Mouse (Mus musculus) stomach, embryonic 16.5 days (tissue): ENCODE measurements around the gene Mid1. TPM values are rescaled to one million over a fixed set of nuclear protein-coding genes. Genes with fewer than 3 reads are reported as not detected.
"Not testable (repeated sequence)": the region's sequence is repeated elsewhere in the genome, so short reads cannot be mapped to it uniquely, and the experiment has no call there.

ENCODE experiments used
- ATAC-seq: fragments of 200-750 bp; cut with Nextera tagmentation; 2 replicates; pipeline ENCODE4 v1.8.0; 2017; ENCODE audit warnings: moderate number of reproducible peaks, moderate TSS enrichment; ENCODE audit not compliant: insufficient read depth, low FRiP score
- H3K27ac ChIP-seq: fragments of 300-500 bp; sonication (generic); 2 replicates; pipeline ENCODE4 v1.5.1; 2014; ENCODE audit warnings: low read length
- H3K27me3 ChIP-seq: fragments of 300-500 bp; sonication (generic); 2 replicates; pipeline ENCODE4 v1.6.1; 2014; ENCODE audit warnings: low read length, control low read depth, mixed read lengths; ENCODE audit not compliant: control insufficient read depth, insufficient read depth
- H3K36me3 ChIP-seq: fragments of 300-500 bp; sonication (generic); 2 replicates; pipeline ENCODE4 v1.6.1; 2014; ENCODE audit warnings: low read length; ENCODE audit not compliant: control insufficient read depth, insufficient read depth
- H3K4me1 ChIP-seq: fragments of 300-500 bp; sonication (generic); 2 replicates; pipeline ENCODE4 v1.6.1; 2014; ENCODE audit warnings: low read length, control low read depth, mixed read lengths; ENCODE audit not compliant: control insufficient read depth, insufficient read depth
- H3K4me2 ChIP-seq: fragments of 300-500 bp; sonication (generic); 2 replicates; pipeline ENCODE4 v1.6.1; 2014; ENCODE audit warnings: low read depth, low read length, mixed read lengths
- H3K4me3 ChIP-seq: fragments of 300-500 bp; sonication (generic); replicated peaks from 2 replicates; pipeline ENCODE4 v1.5.1; 2014; ENCODE audit warnings: mild to moderate bottlenecking, low read length
- H3K9ac ChIP-seq: fragments of 300-500 bp; sonication (generic); 2 replicates; pipeline ENCODE4 v1.6.1; 2014; ENCODE audit warnings: low read length
- H3K9me3 ChIP-seq: fragments of 300-500 bp; sonication (generic); replicated peaks from 2 replicates; pipeline ENCODE4 v1.6.1; 2016; ENCODE audit warnings: low read length, control low read depth; ENCODE audit not compliant: control insufficient read depth
- WGBS: fragments of 180-500 bp; shearing (Covaris S2); extraction: QIAGEN DNeasy Blood & Tissue Kit; methylation state at CpG from one replicate; pipeline ENCODE4 v1.1.7; 2014; 5-methylcytosine and 5-hydroxymethylcytosine counted together
- polyA plus RNA-seq: library from polyadenylated mRNA; unstranded; fragments of >200 nt; fragmentation: Nextera tagmentation; extraction: Ambion mirVana; gene quantifications from 2 replicates; pipeline ENCODE4 v1.2.1, GENCODE M21; 2015

Gene Mid1
- polyA plus RNA-seq, 1 experiment from 2014 or later = 6.8 TPM

DNA sequence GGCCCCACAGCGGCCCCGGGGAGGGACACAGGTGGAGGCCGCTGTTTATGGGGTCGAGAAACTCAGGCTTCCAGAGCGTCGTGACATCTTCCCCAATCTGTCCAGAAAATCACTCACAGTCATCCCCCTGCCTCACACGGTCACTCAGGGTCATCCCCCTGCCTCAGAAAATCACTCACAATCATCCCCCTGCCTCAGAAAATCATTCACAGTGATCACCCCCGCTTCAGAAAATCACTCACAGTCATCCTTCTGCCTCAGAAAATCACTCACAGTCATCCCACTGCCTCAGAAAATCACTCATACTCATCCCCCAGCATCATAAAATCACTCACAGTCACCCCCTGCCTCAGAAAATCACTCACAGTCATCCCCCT lies 304.2 kb downstream of the Mid1 start:
- not testable (repeated sequence) for H3K9ac ChIP-seq, H3K4me3 ChIP-seq, H3K4me1 ChIP-seq, H3K27me3 ChIP-seq, H3K27ac ChIP-seq, H3K4me2 ChIP-seq
- Histone ChIP-seq H3K9me3 (peaks cover 51% of the 10 kb centered on the region), H3K36me3 (peaks cover 46% of the 10 kb centered on the region)
- 89% methylated on average over 8 of the region's 8 CpGs for WGBS
- peak; percentile 8; the same call in 1 of the 2 replicates for ATAC-seq

- not testable (repeated sequence) for H3K4me3 ChIP-seq, ATAC-seq, H3K9ac ChIP-seq, H3K27ac ChIP-seq, H3K4me1 ChIP-seq, H3K27me3 ChIP-seq, H3K4me2 ChIP-seq
- WGBS = 77% methylated on average over 56 of the region's 56 CpGs
- peaks cover 45% of the 10 kb centered on the region for H3K9me3 ChIP-seq
- H3K36me3 ChIP-seq = peaks cover 39% of the 10 kb centered on the region
These were observed 305.0 kb downstream of the Mid1 start for GRCm38 (mm10) chrX:169989691-169990631.

GRCm38 (mm10) chrX:169991128-169991873 lies 306.3 kb downstream of the Mid1 start:
- peaks cover 39% of the 10 kb centered on the region for H3K9me3 ChIP-seq
- H3K36me3 ChIP-seq = peaks cover 31% of the 10 kb centered on the region
- WGBS = 10% methylated on average over 13 of the region's 28 CpGs
- not testable (repeated sequence) for H3K4me3 ChIP-seq, H3K27ac ChIP-seq, H3K9ac ChIP-seq, H3K4me1 ChIP-seq, H3K27me3 ChIP-seq, H3K4me2 ChIP-seq
- ATAC-seq = peak; percentile 32; the same call in 1 of the 2 replicates

DNA sequence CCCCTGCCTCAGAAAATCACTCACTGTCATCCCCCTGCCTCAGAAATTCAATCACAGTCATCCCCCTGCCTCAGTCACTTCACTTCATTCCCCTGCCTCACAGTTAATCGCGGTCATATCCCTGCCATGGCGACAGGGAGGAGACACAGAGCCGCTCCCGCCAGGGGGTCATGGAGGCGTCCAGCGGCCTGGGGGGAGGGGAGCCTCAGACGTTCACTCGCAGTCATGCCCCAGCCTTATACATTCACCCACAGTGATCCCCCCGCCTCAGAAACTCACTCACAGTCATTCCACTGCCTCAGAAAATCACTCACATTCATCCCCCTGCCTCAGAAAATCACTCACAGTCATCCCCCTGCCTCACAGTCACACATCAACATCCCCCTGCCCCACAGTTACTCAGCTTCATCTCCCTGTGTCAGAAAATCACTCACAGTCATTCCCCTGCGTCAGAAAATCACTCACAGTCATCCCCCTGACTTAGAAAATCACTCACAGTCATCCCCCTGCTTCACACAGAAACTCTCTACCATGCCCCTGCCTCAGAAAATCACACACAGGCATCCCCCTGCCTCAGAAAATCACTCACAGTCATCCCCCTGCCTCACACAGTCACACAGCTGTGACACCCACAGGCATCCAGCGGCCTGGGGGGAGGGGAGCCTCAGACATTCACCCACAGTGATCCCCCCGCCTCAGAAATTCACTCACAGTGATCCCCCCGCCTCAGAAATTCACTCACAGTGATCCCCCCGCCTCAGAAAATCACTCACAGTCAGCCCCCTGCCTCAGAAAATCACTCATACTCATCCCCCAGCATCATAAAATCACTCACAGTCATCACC lies 307.3 kb downstream of the Mid1 start:
- H3K9ac ChIP-seq, H3K27ac ChIP-seq, H3K27me3 ChIP-seq, H3K4me1 ChIP-seq, H3K4me3 ChIP-seq, H3K4me2 ChIP-seq, ATAC-seq: not testable (repeated sequence)
- peaks cover 26% of the 10 kb centered on the region for H3K36me3 ChIP-seq
- WGBS = 20% methylated on average over 9 of the region's 15 CpGs
- peaks cover 33% of the 10 kb centered on the region for H3K9me3 ChIP-seq

DNA sequence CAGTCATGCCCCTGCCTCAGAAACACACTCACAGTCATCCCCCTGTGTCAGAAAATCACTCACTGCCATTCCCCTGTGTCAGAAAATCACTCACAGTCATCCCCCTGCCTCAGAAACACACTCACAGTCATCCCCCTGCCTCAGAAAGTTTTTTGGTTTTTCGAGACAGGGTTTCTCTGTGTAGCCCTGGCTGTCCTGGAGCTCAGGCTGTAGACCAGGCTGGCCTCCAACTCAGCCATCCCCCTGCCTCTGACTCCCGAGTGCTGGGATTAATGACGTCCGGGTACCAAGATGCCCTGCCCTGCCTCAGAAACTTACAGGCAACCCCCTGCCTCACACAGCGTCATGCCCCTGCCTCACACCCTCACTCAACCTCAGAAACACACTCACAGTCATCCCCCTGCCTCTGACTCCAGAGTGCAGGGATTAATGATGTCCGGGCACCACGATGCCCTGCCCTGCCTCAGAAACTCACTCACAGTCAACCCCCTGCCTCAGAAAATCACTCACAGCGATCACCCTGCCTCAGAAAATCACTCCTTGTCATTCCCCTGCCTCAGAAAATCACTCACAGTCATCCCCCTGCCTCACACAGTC lies 308.1 kb downstream of the Mid1 start:
- H3K4me2 ChIP-seq, H3K9ac ChIP-seq, H3K27ac ChIP-seq, ATAC-seq, H3K4me3 ChIP-seq, H3K27me3 ChIP-seq, H3K4me1 ChIP-seq: not testable (repeated sequence)
- Histone ChIP-seq H3K9me3 (peaks cover 29% of the 10 kb centered on the region), H3K36me3 (peaks cover 22% of the 10 kb centered on the region)
- no CpG with 5 or more reads among the region's 8 CpGs for WGBS

DNA sequence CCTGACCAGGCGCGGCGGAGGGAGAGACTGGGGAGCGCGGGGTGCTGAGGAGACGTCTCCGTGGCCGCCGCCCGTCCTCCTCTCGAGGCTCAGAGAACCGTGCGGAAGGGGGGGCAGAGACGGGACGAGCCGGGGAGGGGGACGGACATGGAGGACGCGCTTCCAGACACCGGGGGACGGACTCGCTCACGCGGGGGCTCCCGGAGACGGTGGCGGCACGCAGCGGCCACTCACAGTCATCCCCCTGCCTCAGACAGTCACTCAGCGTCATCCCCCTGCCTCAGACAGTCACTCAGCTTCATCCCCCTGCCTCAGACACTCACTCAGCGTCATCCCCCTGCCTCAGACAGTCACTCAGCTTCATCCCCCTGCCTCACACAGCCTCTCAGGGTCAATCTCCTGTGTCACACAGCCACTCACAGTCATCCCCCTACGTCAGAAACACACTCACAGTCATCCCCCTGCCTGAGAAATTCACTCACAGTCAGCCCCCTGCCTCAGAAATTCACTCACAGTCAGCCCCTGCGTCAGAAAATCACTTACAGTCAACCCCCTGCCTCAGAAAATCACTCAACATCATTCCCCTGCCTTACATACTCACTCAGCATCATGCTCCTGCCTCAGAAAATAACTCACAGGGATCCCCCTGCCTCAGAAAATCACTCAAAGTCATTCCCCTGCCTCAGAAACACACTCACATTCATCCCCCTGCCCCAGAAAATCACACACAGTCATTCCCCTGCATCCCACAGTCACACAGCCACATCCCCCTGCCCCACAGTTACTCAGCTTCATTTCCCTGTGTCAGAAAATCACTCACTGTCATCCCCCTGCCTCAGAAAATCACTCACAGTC lies 309.2 kb downstream of the Mid1 start:
- Histone ChIP-seq H3K36me3 (peaks cover 12% of the 10 kb centered on the region), H3K9me3 (peaks cover 19% of the 10 kb centered on the region)
- H3K4me2 ChIP-seq, H3K4me3 ChIP-seq, H3K9ac ChIP-seq, H3K27me3 ChIP-seq, ATAC-seq, H3K4me1 ChIP-seq, H3K27ac ChIP-seq: not testable (repeated sequence)
- WGBS = 12% methylated on average over 3 of the region's 33 CpGs

GRCm38 (mm10) chrX:169994866-169995711 lies 310.1 kb downstream of the Mid1 start:
- not testable (repeated sequence) for H3K27me3 ChIP-seq, H3K9ac ChIP-seq, H3K4me2 ChIP-seq, H3K36me3 ChIP-seq, H3K4me1 ChIP-seq, H3K27ac ChIP-seq, ATAC-seq, H3K4me3 ChIP-seq
- 33% methylated on average over 2 of the region's 2 CpGs for WGBS
- peaks cover 12% of the 10 kb centered on the region for H3K9me3 ChIP-seq
